Mouse (Mus musculus) liver, embryonic 14.5 days (tissue): ENCODE data around the gene Csnk1g2.
"Not testable (repeated sequence)": the region's sequence is repeated elsewhere in the genome, so short reads cannot be mapped to it uniquely, and the experiment has no call there.

ENCODE experiments used
- CTCF ChIP-seq: IDR thresholded peaks from 2 replicates; pipeline ENCODE4 v1.5.1; 2016; ENCODE audit warnings: antibody characterized with exemption, low read depth, control low read depth
- EP300 ChIP-seq: IDR thresholded peaks from 2 replicates; pipeline ENCODE4 v1.6.1; 2016; ENCODE audit warnings: antibody characterized with exemption, low read depth

DNA sequence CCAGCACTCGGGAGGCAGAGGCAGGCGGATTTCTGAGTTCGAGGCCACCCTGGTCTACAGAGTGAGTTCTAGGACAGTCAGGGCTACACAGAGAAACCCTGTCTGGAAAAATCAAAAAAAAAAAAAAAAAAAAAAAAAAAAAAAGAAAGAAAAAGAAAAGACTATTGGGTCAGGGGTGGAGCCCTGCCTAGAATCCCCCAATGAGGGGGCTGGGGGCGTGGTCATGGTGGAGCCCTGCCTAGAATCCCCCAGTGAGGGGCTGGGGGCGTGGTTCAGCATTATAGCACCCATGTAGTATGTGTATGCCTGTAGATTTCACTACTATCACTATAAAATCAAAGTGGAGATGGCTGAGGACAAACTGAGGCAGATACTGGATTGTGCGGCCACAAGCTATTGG lies 27.3 kb downstream of the Csnk1g2 start:
- TF ChIP-seq CTCF, EP300: not testable (repeated sequence)
